Mouse (Mus musculus) embryonic facial prominence, embryonic 10.5 days (tissue): ENCODE results near the gene Aldh8a1. TPM values are rescaled to one million over a fixed set of nuclear protein-coding genes. Genes with fewer than 3 reads are reported as not detected.
"Not testable (repeated sequence)": the region's sequence is repeated elsewhere in the genome, so short reads cannot be mapped to it uniquely, and the experiment has no call there.

Source experiments
- DNase-seq: peaks from one replicate; pipeline ENCODE4 v3.0.0-alpha.2; 2017; ENCODE audit warnings: low spot score
- H3K27ac ChIP-seq: fragments of 300-500 bp; sonication (generic); replicated peaks from 2 replicates; pipeline ENCODE4 v1.5.1; 2016; ENCODE audit warnings: mild to moderate bottlenecking
- H3K27me3 ChIP-seq: fragments of 300-500 bp; sonication (generic); replicated peaks from 2 replicates; pipeline ENCODE4 v1.6.1; 2016; ENCODE audit warnings: low read depth, mild to moderate bottlenecking; ENCODE audit not compliant: poor library complexity, severe bottlenecking
- H3K36me3 ChIP-seq: fragments of 300-500 bp; sonication (generic); replicated peaks from 2 replicates; pipeline ENCODE4 v1.6.1; 2016; ENCODE audit warnings: mild to moderate bottlenecking, moderate library complexity
- H3K4me1 ChIP-seq: fragments of 300-500 bp; sonication (generic); 2 replicates; pipeline ENCODE4 v1.6.1; 2016
- H3K4me3 ChIP-seq: fragments of 300-500 bp; sonication (generic); 2 replicates; pipeline ENCODE4 v1.5.1; 2016; ENCODE audit warnings: mild to moderate bottlenecking, moderate library complexity
- H3K9me3 ChIP-seq: fragments of 300-500 bp; sonication (generic); 2 replicates; pipeline ENCODE4 v1.6.1; 2016; ENCODE audit warnings: mild to moderate bottlenecking
- WGBS: fragments of 180-500 bp; shearing (Covaris S2); methylation state at CpG from one replicate; pipeline ENCODE4 v1.1.7; 2016; 5-methylcytosine and 5-hydroxymethylcytosine counted together
- polyA plus RNA-seq: library from polyadenylated mRNA; unstranded; fragments of >200 nt; fragmentation: Nextera tagmentation; extraction: Ambion mirVana; gene quantifications from 2 replicates; pipeline ENCODE4 v1.2.1, GENCODE M21; 2016

The Aldh8a1 gene
- polyA plus RNA-seq, 1 experiment from 2014 or later = 0.10 TPM

DNA sequence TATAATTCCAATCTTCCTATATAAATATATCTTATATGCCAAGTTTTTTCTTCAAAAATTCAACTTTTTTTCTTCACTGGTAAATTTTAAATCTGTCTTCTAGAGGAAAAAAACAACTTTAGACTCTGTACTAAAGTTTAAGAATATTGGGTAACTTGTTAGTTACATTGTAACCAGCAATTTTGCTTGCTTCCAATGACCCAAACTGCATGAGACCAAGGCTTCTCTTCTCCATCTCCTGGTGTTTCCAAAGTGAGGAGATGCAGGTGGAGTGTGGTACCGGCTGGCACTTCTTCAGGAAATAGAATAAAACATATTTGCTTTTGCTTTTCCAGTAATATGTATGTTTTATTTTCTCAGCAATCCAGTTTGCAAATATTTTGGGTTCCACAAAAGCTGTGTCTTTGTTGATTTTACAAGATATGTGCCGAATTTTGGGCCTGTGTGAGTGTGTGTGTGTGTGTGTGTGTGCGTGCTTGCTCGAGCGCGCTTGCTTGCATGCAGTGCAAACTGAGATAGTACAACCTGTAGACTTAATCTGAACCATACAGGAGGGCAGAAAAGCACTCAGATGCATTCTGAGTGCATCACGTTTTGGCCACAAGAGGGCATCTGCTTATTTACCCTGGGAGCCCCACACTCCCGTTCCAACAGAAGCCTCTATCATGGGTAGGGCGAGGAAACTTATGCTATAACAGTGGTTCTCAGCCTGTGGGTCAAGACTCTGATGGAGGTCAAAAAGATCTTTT is 1.3 kb downstream of the Aldh8a1 start:
- H3K36me3 ChIP-seq = no peaks in the 10 kb centered on the region

DNA sequence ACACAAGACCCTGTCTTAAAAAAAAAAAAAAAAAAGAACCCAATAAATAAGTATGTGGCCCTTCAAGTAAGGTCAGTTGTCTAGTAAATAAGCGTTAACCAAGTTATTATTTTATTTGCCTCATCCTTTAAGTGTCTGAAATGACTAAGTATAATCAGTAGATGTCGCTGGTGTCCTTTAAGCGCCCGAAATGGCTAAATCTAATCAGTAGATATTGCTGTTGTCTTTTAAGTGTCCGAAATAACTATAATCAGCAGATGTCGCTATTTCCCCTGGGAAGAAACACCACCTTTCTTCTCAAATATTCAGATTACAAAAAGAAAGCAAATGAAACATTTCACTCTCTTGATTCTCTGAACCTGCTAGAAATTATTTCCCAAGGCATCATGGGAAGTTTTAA is 5.8 kb downstream of the Aldh8a1 start:
- no peaks in the 10 kb centered on the region; the same call in 1 of the 2 replicates for H3K27me3 ChIP-seq
- WGBS = 26% methylated on average over 6 of the region's 6 CpGs
- no peak overlapping the region for H3K27ac ChIP-seq
- H3K36me3 ChIP-seq = no peaks in the 10 kb centered on the region
- no peaks in the 10 kb centered on the region for H3K9me3 ChIP-seq
- DNase-seq = no peak
- H3K4me1 ChIP-seq = no peaks in the 10 kb centered on the region
- no peak overlapping the region for H3K4me3 ChIP-seq

More for the DNA sequence above, 1.3 kb downstream of the Aldh8a1 start:
- peaks cover 2% of the 10 kb centered on the region; the same call in 1 of the 2 replicates for H3K4me1 ChIP-seq
- H3K4me3 ChIP-seq = no peak overlapping the region
- 72% methylated on average over 9 of the region's 9 CpGs for WGBS
- no peaks in the 10 kb centered on the region for H3K9me3 ChIP-seq
- H3K27ac ChIP-seq = no peak overlapping the region
- H3K27me3 ChIP-seq = no peaks in the 10 kb centered on the region; the same call in 1 of the 2 replicates
- DNase-seq = no peak

DNA sequence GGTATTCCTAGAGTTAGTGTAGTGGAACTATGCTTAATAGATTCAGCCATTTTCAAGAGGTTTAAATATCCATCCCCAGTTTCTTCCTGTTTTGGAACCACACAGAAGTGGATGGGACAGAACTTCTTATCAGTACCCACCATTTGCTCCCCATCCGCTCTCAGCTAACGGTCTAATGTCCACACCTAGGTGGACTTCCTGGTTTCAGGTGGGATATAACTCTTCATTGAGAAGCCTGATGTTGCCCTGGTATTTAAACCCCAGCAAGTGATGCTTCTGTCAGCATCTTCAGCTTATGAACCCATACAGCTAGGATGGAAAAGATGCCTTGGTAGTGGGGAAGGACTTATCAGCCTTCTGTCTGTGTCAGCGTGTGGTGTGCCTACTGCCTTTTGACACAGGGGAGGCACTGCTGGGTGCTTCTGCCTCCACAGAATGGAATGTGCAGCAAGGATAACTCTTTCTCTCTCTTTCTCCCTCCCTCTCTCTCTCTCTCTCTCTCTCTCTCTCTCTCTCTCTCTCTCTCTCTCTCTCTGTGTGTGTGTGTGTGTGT is 8.1 kb downstream of the Aldh8a1 start:
- H3K4me3 ChIP-seq = no peak overlapping the region
- H3K9me3 ChIP-seq = no peaks in the 10 kb centered on the region
- H3K36me3 ChIP-seq = no peaks in the 10 kb centered on the region
- no peaks in the 10 kb centered on the region for H3K4me1 ChIP-seq
- 76% methylated on average over 3 of the region's 3 CpGs for whole genome bisulfite sequencing
- DNase-seq = no peak
- H3K27me3 ChIP-seq = no peaks in the 10 kb centered on the region; the same call in 1 of the 2 replicates
- H3K27ac ChIP-seq = no peak overlapping the region

DNA sequence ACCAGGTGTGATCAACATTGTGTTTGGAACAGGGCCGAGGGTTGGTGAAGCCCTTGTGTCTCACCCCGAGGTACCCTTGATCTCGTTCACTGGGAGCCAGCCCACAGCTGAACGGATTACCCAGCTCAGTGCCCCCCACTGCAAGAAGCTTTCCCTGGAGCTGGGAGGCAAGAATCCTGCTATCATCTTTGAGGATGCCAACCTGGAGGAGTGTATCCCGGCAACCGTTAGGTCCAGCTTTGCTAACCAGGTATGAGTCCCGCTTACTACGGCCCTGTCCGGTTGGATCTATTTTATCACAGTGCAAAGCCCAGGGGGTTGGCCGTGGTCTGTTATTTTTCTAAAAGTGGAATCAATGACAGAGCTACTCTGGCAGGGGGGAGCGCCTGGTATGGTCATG is 12.0 kb downstream of the Aldh8a1 start:
- 93% methylated on average over 11 of the region's 11 CpGs for whole genome bisulfite sequencing
- H3K27ac ChIP-seq = no peak overlapping the region
- DNase-seq = no peak
- no peaks in the 10 kb centered on the region for H3K4me1 ChIP-seq
- no peaks in the 10 kb centered on the region for H3K36me3 ChIP-seq
- H3K4me3 ChIP-seq = no peak overlapping the region
- no peaks in the 10 kb centered on the region for H3K27me3 ChIP-seq
- H3K9me3 ChIP-seq = no peaks in the 10 kb centered on the region

DNA sequence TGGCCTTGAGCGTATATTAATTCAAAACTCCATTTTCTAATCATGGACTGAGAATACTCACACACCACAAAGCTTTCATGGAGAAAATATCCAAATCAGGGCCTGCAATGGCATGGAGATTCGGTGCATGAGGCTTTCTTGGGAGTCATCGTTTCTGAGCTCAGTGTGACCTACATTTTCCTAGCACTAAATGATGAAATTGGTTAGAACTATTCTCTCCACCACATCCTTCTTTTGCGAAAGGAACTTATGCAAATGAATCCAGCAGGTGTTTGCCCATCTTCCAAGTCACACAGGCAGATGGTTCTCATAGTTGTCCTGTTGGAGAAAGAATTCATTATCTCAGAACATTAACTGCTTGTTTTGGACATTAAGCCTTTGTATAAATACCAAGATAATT is 13.3 kb downstream of the Aldh8a1 start:
- H3K27me3 ChIP-seq = no peaks in the 10 kb centered on the region
- no peak overlapping the region for H3K4me3 ChIP-seq
- H3K36me3 ChIP-seq = no peaks in the 10 kb centered on the region
- H3K4me1 ChIP-seq = no peaks in the 10 kb centered on the region
- 85% methylated on average over 4 of the region's 4 CpGs for WGBS
- H3K9me3 ChIP-seq = no peaks in the 10 kb centered on the region
- no peak overlapping the region for H3K27ac ChIP-seq
- no peak for DNase-seq

DNA sequence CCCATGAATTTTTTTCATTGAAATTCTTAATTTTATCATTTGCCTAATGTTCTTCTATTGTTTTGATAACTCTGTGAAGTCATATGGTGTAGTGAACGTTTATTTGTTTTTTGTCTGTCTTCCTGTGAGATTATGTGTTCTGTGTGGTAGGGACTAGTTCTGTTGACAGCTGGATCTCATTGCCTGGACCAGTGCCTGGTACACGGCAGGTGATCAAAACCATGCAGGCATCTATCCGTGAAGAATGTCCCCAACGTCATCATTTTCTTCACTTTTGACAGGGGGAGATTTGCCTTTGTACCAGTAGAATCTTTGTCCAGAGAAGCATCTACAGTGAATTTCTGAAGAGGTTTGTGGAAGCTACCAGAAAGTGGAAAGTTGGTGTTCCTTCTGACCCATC is 14.2 kb downstream of the Aldh8a1 start:
- H3K9me3 ChIP-seq = no peaks in the 10 kb centered on the region
- 71% methylated on average over 4 of the region's 4 CpGs for WGBS
- H3K36me3 ChIP-seq = no peaks in the 10 kb centered on the region
- no peaks in the 10 kb centered on the region for H3K27me3 ChIP-seq
- H3K27ac ChIP-seq = no peak overlapping the region
- no peak overlapping the region for H3K4me3 ChIP-seq
- no peak for DNase-seq
- no peaks in the 10 kb centered on the region for H3K4me1 ChIP-seq

DNA sequence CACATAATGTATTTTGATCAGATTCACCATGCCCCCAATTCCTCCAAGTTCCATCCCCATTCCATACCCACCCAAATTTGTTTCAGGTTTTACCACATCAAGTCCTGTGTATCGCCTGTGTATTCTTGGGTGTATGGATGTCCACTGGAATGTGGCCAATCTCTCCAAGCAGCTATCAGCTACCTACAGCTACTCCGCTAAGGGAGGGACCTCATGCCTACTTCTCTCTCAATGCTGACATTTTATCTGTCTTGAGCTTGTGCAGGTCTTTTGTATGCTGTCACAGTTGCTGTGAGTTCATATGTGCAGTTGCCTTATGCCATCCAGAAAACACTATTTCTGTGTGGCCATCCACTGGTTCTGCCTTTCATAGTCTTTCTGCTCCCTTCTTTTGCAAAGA is 16.3 kb downstream of the Aldh8a1 start:
- Histone ChIP-seq H3K4me3 (no peak overlapping the region), H3K27ac (no peak overlapping the region), H3K27me3 (no peaks in the 10 kb centered on the region), H3K9me3 (no peaks in the 10 kb centered on the region), H3K36me3 (no peaks in the 10 kb centered on the region), H3K4me1 (no peaks in the 10 kb centered on the region)
- 86% methylated on average over 2 of the region's 2 CpGs for WGBS
- DNase-seq = no peak

DNA sequence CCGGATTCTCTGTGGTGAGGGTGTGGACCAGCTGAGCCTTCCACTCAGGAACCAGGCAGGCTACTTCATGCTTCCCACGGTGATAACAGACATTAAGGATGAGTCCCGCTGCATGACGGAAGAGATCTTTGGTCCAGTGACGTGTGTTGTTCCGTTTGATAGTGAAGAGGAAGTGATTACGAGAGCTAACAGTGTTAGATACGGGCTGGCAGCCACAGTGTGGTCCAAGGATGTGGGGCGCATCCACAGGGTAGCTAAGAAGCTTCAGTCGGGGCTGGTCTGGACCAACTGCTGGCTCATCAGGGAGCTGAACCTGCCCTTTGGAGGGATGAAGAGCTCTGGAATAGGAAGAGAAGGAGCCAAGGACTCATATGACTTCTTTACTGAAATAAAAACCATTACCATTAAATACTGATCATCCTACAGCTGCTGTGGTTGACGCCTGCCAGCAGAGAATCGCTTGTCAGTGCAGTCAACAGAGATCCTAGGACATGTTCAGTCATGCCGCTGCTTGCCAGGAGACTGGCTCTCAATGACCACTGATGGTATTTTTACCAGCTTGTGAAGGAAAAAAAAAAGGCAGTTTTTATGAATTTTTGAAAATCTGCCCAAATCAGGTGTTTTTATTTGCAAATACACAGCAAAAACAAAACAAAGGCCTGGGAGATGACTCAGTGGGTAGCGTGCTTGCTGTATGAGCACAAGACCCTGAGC is 18.5 kb downstream of the Aldh8a1 start:
- H3K36me3 ChIP-seq = no peaks in the 10 kb centered on the region
- H3K27me3 ChIP-seq = no peaks in the 10 kb centered on the region
- no peaks in the 10 kb centered on the region for H3K9me3 ChIP-seq
- H3K4me3 ChIP-seq = no peak overlapping the region
- H3K4me1 ChIP-seq = no peaks in the 10 kb centered on the region
- DNase-seq = no peak
- 90% methylated on average over 14 of the region's 14 CpGs for WGBS
- no peak overlapping the region for H3K27ac ChIP-seq

DNA sequence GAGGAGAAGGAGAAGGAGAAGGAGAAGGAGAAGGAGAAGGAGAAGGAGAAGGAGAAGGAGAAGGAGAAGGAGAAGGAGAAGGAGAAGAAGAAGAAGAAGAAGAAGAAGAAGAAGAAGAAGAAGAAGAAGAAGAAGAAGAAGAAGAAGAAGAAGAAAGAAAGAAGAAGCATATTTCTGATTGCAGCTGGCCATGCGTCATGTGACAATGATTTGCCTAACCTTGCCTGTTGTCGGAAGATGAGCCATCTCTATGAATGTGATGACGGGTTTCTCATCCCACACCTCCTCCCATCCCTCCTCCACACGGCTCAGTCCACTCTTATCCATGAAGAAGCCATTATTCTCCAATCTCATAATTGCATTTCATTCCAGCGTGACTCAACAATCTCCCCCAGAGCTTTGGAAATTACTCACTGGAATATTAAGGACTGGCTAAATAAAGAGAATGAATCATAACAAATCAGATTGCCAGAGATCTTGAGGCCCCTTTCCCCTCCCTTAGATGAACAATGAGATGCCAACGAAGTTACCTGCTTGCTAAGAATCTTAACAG is 21.9 kb downstream of the Aldh8a1 start:
- not testable (repeated sequence) for H3K4me1 ChIP-seq, DNase-seq, H3K27ac ChIP-seq, H3K4me3 ChIP-seq, H3K9me3 ChIP-seq, H3K27me3 ChIP-seq, H3K36me3 ChIP-seq
- WGBS = 86% methylated on average over 6 of the region's 6 CpGs

DNA sequence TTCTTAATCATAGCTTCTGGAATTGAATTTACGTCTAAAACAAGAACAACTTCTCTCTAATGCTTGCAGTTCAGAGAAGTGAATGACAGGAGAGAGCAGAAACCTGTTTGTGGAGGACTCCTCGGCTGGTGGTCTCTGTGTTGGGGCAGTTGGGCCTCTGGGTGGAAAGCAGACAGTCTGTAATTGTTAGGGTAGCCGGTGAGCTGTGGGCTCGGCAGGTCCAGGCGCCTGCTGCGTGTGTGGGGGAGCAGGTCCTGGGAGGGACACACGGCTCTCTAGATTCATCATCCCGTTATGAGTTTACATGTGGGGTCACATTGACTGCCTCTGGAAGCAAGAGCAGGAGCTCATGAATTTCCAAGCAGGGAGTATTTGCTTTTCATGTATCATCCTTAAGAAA is 22.5 kb downstream of the Aldh8a1 start:
- Histone ChIP-seq H3K36me3 (no peaks in the 10 kb centered on the region), H3K27ac (no peak overlapping the region), H3K9me3 (no peaks in the 10 kb centered on the region), H3K27me3 (no peaks in the 10 kb centered on the region), H3K4me1 (0 out of 2 replicates have a peak, but pooled peaks cover 3% of the 10 kb centered on the region), H3K4me3 (no peak overlapping the region)
- no peak for DNase-seq
- 63% methylated on average over 8 of the region's 8 CpGs for WGBS

DNA sequence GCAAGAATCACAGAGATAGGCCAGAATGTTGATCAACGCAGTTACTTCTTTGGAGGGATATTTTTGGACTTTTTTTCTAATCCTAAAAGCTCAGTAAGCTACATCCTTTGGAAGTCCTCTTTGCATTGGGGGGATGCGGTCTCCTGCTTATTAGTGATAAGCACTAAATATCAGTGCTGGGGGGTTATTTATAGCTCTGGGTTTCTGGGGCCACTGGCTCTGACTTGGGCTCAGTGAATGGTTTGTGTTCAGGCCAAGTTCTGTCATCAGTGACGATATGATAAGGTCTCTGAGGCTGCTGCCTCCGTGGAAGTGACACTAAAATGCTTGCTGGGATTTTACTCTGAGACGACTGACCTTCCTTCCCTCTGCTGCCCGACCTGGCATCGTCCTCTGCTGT is 22.9 kb downstream of the Aldh8a1 start:
- H3K27me3 ChIP-seq = no peaks in the 10 kb centered on the region
- 0 out of 2 replicates have a peak, but pooled peaks cover 3% of the 10 kb centered on the region for H3K4me1 ChIP-seq
- H3K9me3 ChIP-seq = no peaks in the 10 kb centered on the region
- no peak for DNase-seq
- H3K4me3 ChIP-seq = no peak overlapping the region
- no peak overlapping the region for H3K27ac ChIP-seq
- WGBS = 70% methylated on average over 7 of the region's 7 CpGs
- no peaks in the 10 kb centered on the region for H3K36me3 ChIP-seq

DNA sequence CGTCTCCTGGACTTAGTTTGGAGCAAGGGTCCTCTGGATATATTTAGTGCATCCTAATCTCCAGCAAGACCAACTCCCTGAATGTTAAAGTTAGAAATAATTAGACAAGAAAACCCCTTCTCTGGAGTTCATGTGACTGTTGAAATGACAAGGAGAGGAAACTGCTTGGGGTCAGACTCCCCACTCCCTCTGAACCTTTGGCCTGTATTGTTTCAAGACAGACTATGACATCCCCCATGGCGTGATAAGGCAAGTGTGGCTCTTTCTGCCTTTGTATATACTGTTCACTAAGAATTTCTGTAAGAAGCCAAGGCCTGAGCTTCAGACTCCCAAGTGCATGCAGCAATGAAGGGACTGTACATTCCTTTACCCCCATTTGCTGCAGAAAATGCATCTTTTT is 23.4 kb downstream of the Aldh8a1 start:
- Histone ChIP-seq H3K9me3 (no peaks in the 10 kb centered on the region), H3K4me3 (no peak overlapping the region), H3K27ac (no peak overlapping the region), H3K4me1 (0 out of 2 replicates have a peak, but pooled peaks cover 3% of the 10 kb centered on the region), H3K36me3 (no peaks in the 10 kb centered on the region), H3K27me3 (no peaks in the 10 kb centered on the region)
- no peak for DNase-seq
- WGBS = 58% methylated on average over 2 of the region's 2 CpGs
